Mouse (Mus musculus) left cerebral cortex, postnatal 14 days (tissue): ENCODE measurements around the gene Rpp21. TPM values are rescaled to one million over a fixed set of nuclear protein-coding genes. Genes with fewer than 3 reads are reported as not detected.
"Not testable (repeated sequence)": the region's sequence is repeated elsewhere in the genome, so short reads cannot be mapped to it uniquely, and the experiment has no call there.

Source experiments
- DNase-seq, 2 experiments: peaks; one replicate each; pipeline ENCODE4 v3.0.0; 2021 to 2022; ENCODE audit warnings: low spot score in 2 of 2, mixed read lengths in 1 of 2
- intact Hi-C: fragments of 180-260 bp; cut with DNase I; formaldehyde crosslinking; loops from one replicate; pipeline ENCODE4 v1.15.1; 2025
- total RNA-seq, 2 experiments: library from RNA; stranded (reverse); gene quantifications; 2 replicates each; pipeline ENCODE4 v1.2.3; 2021

Gene Rpp21
- total RNA-seq, 2 experiments from 2014 or later = 43.5 to 51.3 TPM

DNA sequence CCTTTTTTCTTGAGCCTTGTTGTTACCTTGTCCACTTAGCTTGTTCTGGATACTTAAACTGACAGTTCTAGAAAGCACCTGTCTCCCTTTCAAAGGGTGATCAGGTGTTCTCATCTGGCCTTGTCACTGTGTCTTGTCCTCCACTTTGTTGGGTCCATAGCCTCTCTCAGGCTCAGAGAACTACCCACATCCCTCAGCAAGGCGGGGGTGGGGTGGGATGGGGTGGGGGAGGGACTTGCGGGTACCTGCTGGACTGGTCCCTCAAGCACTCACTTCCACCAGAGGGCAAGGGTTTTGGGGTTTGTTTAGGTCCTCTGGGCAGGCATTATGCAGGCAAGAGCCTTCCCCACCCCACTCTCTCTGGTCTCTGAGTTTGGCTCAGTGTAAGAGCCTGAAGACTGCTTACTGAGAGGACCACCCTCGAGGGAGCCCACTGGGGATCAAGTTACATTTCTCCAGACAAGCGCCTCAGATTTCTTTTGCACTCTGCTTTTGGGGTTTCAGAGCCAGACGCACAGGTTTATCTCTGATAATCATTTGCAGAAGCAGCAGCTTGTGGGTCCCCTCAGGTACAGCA is 17.1 kb downstream of the Rpp21 start:
- no peak for DNase-seq
- intact Hi-C loops = no loop called here

DNA sequence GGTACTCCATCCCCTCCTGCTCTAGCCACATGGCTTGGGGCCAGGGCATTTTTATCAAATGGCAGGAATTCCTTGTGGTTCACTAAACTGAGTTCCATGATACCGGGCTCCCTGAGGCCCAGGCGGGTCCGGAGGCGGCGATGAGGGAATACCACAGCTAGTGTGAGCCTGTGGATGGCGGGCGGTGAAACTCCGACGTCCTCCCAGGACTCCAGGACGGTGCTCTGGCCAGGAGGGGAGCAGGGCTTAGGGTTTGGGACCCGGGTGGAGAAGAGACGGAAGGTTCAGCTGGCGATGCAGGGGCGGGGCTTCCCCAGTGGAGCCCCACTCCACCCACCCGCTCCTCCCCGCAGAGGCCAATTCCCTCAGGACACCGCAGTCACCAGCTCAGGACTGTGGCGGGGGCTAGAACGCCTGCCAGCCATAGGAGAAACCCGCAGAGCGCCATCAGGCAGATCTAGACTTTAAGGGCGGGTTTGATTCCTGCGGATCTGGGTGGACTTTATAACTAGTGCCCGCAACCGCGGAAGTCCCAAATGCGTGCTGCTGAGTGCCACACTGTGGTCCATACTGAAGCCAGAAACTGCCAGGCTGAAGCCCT is 20.4 kb downstream of the Rpp21 start:
- no peak for DNase-seq
- intact Hi-C loops = no loop called here

DNA sequence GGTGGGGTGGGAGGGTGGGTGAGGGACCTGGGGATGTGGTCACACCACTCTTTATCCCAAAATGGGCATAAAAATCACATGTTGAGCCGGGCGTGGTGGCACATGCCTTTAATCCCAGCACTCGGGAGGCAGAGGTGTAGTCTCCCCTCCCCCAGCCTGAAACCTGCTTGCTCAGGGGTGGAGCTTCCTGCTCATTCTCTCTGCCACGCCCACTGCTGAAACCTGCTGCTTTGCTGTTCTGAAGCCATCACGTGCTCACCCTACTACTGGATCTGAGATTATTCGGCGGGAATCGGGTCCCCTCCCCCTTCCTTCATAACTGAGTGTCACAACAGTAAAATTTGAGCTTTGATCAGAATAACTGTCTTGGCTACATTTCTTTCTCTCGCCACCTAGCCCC is 22.6 kb downstream of the Rpp21 start:
- intact Hi-C loops, DNase-seq: not testable (repeated sequence)

DNA sequence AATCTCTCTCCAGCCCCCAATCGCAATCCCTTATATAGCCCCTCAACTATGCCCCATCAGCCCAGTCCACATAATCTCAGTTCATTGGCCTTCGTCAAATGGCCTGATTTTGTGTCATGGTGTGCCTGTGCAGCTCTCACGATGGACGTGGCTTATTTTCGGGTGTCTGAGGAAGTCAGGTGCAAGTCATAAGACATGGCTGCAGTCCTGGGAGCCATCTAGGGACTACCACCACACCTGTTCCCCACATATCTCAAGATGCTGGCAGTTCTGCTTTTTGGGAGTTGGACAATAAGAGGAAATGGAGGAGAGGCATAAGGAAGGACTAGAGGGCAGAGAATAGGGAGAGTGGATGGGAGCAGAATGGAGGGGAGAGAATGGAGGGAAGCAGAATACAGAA is 24.3 kb downstream of the Rpp21 start:
- intact Hi-C loops = no loop called here
- no peak for DNase-seq

DNA sequence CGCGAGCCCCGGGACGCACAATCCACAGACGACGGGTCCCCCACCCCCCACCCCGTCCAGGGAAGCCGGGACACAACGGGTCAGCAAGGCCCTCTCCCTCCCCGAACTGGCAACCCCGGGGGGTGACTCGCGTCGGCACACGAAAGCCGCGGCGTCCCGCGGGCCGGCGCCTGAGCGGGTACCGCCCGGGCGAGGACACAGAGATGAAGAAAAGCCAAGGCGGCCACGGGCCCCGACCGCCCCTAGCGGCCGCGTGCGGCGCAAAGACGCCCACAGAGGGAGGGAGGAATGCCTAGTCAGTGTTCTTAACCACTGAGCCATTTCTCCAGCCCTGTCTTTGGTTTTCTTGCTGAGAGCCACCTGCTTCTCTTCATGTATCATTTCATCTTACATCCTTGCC is 26.6 kb downstream of the Rpp21 start:
- intact Hi-C loops = no loop called here

DNA sequence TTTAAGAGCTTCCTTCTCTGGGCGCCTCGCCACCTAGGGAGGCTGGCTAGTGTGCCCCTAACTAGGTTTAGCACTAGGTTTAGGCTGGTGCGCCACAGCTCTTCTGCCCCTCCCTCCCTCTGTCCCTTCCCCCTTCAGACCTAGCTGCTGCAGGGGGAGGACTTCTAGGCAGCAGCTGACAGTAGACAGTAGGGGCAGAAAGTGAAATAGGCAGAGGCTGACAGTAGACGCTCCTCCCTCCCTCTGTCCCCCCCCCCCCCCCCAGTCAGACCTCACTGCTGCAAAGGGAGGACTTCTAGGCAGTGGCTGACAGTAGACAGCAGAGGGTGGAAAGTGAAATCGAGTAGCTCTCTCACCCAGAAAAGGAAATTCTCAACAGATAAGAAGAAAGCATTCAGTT is 28.8 kb downstream of the Rpp21 start:
- no peak for DNase-seq

More for the DNA sequence above, 26.6 kb downstream of the Rpp21 start:
- peak; percentile 58 to 66 for DNase-seq

DNA sequence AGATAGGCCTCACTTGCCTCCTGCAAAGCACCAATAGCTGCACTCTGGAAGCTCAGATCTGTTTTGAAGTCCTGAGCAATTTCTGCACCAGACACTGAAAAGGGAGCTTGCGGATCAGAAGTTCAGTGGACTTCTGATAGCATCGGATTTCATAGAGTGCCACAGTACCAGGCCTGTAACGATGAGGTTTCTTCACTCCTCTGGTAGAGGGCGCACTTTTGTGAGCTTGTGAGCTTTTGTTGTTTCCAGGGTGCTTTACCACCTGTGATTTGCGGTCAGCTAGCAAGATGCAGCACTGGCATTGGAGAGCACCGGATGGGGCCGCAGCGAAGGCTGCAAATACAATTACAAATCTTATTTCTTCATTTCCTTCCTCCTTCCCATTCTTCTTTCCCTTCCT is 30.9 kb downstream of the Rpp21 start:
- intact Hi-C loops = no loop called here
- no peak for DNase-seq

More for the DNA sequence above, 28.8 kb downstream of the Rpp21 start:
- intact Hi-C loops = no loop called here

DNA sequence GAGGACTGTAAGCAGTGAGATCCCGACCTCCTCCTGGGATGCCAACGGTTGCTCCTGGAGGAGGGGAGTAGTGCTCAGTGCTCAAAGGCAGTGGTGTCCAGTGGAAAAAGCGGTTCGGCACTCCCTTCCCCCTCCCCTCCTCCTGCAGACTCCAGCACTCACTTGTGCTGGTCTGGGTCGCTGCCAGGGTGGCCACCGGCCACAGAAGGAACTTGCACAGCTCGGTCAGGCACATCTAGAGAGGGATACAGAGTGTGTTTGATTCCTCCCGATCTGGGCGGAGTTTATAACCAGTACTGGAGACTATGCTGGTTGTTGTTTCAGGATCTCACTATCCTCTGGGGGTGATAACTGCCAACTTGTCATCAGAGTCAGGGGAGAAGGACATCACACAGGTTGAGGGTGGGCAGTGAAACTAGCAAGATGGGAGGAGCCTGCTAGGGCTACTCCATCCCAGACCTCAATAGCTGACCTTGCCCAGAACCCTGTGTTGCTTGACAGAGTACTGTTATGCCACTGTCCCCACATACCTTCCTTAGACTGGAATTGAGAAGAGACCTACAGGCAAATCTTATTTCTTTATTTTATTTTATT is 32.5 kb downstream of the Rpp21 start:
- DNase-seq = peak in 1 of 2 experiments; percentile 14
- intact Hi-C loops = no loop called here

DNA sequence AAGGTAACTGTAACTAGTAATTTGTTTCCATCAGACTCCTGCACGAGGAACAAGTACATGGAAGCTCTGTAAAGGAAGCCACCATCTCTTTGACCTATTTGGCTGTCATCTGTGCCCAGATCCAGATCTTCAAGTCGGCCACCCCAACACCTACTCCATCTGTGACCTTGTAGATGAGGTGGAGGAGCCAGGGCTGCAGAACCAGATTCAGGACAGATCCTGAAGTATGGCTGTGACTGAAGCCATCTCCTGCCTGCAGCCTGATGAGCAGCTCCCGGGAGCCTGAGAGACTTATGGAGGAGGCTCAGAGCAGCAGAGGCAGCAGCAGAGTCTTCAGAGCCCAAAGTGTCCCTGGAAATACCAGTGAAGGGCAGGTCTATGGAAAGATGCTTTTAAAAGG is 33.4 kb downstream of the Rpp21 start:
- no peak for DNase-seq
- intact Hi-C loops = no loop called here

DNA sequence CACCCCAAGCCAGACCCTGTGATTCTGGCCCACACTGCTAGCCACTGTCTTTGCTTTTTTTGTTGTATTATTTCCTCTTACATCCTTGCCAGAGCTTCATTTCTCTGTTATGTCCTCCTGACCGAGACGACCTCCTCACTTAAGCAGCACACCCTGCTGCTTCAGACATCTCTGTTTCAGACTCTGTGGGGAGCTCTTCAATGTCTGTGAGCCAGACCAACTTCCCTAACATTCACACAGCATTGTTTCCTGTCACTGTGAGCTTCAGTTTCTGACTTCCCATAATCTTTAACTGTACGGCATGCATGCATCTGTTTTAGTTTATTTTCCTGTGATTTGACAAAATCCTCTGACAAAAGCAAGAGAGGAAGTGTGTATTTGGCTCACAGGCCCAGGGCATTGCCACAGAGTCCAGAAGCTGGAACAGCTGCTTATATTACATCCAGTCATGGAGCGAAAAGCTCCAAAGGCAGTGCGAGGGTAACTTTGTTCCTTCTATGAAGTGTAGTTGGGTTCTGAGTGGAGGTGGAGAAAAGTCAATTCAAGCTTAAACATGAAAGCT is 39.2 kb downstream of the Rpp21 start:
- intact Hi-C loops = no loop called here
- no peak for DNase-seq

DNA sequence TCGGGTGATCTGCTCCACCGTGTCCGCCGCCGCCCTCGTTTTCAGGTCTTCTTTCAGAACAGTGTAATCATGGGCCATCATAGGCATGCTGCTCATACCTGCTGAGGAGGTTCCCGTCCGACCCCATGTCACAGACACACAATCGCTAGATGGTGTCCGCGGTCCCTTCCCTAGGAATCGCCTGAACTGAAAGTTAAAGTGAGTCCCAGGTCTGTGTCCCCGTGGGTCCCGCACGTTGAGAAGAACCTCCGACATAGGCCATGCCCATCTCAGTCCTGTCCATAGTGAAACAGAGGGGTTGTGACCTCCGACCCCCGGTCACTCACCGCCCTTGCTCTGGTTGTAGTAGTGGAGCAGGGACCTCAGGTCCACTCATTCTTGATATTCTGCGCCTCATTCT is 42.3 kb downstream of the Rpp21 start:
- intact Hi-C loops = no loop called here
- no peak for DNase-seq

DNA sequence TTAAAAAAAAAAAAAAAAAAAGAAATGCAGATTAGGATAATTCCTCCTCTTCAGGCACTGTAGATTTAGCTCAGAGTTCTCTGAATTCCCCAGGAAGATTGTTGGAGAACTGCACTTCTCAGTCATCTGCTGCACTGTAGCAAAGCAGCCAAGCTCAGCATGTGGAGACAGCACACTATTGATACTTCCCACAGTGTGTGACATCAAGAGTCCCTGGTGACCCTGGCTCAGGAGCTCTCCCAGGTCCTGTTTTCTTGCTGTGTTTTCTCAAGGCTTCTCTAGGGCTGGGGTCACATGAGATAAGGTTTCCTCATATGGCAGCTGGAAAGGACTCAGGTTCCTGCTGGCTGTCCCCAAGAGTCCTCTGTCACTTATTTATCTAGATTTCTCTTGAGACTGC is 51.0 kb downstream of the Rpp21 start:
- no peak for DNase-seq
- intact Hi-C loops = no loop called here

DNA sequence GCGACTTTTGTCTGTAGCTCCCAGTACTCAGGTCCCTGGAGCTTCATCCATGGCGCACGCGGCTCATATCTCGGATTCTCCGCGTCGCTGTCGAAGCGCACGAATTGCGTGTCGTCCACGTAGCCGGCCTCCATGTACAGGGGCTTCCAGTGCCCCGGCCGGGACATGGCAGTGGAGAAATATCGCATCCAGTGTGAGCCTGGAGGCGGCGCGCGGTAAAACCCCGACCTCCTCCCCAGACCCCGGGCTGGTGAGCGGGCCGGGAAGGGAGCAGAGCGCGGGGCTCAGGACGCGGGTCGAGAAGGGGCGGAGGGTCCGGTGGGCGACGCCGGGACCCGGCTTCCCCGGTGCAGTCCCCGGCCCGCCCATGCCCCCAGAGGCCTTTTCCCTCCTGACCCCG is 52.0 kb downstream of the Rpp21 start:
- intact Hi-C loops = no loop called here
- no peak for DNase-seq

Other genes with a start within 250 kb of the Rpp21 start
- gene H2-T24, start 237.5 kb downstream of the Rpp21 start, total RNA-seq = 1 to 10 TPM; 1.0 to 1.1 TPM
- gene H2-T23, start 225.2 kb downstream of the Rpp21 start, total RNA-seq = 1 to 10 TPM; 3.8 to 4.6 TPM
- 1 to 10 TPM; 4.3 to 6.7 TPM for gene H2-T22, start 215.3 kb downstream of the Rpp21 start, total RNA-seq
- not detected for gene Gm6034, start 215.1 kb downstream of the Rpp21 start, total RNA-seq
- gene Gm11127, start 199.7 kb downstream of the Rpp21 start, total RNA-seq = under 1 TPM; 0.55 to 0.57 TPM
- gene Gm19684, start 136.4 kb downstream of the Rpp21 start, total RNA-seq = not detected
- not detected for gene Gm7030, start 128.6 kb downstream of the Rpp21 start, total RNA-seq
- gene Gm8909, start 89.5 kb downstream of the Rpp21 start, total RNA-seq = not detected
- not detected for gene H2-T3, start 67.8 kb downstream of the Rpp21 start, total RNA-seq
- gene Trim39, start 14.2 kb upstream of the Rpp21 start, total RNA-seq = 10 to 100 TPM; 20.0 to 20.2 TPM
- not detected for gene H2-M10.2, start 28.4 kb upstream of the Rpp21 start, total RNA-seq
- not detected for gene H2-M10.1, start 68.1 kb upstream of the Rpp21 start, total RNA-seq
- gene H2-M10.3, start 110.3 kb upstream of the Rpp21 start, total RNA-seq = not detected
- not detected for gene H2-M10.4, start 204.3 kb upstream of the Rpp21 start, total RNA-seq